Mouse (Mus musculus) heart, adult 11 months (tissue): ENCODE results near the gene Eif4e1b.

ENCODE experiments used
- DNase-seq: peaks from one replicate; pipeline ENCODE4 v3.0.0; 2022

The Eif4e1b gene

DNA sequence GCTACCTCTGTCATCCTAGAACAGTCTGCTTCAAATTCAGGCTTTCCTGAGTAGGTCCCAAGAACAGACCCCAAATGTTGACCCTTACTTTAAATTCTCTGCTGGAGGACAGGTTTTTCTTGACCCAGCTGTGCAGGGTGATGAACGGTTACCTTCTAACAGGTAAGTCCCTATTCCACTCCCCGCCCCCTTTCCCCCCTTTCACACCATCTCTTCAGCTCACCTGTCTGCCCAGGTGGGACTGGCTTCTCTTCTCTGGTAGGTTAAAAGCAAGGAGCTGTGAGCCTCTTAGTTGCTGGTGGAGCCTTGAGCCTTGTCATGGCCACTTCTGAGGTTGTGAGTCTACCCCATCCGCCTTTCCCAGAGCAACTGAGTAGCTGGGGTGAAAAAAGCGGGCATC, at the start of gene Eif4e1b:
Gene Eif4e1b (plus strand): TSS at position 301 of the 400 bp plus-strand sequence.
- DNase-seq: no peak

DNA sequence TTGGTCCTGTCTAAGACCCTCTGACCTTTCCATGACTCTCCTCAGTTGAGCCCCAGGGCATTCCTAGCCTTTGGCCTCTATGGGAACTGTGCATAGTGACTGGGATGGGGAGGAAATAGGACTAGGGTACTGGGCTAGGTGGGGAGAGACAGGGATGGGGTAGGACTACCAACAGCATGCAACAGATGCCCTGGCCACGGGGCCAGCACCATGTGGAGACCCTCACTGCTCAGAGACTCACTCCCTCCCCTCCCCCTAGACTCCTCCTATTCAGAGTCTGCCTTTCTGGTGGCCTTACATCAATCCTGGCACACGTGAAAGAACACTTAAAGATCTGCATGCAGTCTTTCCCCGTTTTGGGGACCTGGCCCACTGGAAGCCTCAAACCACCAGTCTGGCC, 46.9 kb upstream of the Eif4e1b start:
- DNase-seq: no peak

DNA sequence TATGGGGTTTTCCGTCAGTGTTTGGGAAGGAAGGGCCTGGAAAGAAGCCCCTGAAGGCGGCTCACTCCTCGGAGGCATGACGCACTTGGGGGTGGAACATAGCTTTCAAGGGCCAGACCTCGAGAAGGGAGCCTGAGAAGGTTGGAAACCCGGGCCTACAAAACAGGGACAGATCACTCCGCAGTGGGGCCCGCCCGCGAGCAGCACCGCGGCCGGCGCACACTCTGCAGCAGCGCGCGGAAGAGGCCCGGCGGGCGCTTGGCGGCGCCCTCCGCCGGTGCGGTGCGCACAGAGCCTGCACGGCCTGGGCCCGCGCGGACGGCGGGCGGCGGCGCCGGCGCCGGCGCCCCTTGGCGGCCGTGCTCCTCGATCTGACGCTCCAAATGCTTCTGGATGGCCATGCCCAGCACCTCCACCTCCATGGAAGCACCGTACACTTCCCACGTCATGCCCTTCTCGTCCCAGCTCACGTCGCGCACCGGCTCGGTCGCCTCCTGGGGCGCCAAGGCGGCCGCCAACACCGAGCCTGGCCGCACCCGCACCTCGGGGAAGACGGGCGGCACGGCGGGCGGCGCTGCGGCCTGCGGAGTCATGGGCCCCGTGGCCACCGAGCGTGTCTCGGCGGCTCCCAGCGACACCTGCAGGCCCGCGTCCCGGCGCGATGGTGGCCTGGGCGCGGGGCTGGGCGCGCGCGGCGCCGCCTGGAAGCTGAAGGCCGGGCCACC, 46.1 kb upstream of the Eif4e1b start:
- DNase-seq: peak; percentile 90

DNA sequence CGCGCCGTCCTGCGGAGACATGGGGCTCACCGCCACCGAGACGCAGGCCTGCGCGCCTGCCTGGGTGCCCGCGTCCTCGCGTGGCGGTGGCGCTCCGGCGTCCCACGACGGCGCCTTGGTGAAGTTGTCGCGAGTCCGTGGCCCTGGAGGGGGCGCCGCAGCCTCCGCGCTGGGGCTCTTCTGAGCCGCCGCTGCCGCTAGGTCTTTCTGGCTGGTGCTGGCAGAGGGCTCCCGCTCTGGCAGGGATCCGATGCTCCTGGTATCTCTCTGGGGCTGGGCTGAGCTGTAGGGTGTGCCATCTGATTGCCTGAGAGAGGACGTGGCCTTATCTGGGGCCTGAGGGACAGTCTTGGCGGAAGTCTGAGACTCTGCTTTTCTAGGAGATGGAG, 45.6 kb upstream of the Eif4e1b start:
- DNase-seq: no peak

DNA sequence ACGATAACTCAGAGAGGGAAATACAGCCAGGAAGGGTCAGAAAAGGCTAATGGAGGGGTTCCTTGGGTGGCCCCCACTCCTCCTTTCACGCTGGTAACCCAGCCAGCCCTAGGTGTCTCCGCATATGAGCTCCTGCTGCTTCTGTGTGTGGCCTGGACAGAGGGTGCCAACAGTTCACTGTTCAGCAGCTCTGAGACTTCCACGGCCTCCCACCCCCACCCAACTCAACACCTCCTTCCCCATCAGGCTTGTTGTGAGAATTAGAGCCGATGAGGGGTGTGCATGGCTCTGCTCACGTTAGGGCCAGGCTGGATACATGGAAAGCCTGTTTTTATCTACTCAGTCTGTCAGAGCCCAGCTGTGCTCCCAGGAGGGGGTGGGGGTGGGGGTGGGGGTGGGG, 37.7 kb upstream of the Eif4e1b start:
- DNase-seq: no peak

DNA sequence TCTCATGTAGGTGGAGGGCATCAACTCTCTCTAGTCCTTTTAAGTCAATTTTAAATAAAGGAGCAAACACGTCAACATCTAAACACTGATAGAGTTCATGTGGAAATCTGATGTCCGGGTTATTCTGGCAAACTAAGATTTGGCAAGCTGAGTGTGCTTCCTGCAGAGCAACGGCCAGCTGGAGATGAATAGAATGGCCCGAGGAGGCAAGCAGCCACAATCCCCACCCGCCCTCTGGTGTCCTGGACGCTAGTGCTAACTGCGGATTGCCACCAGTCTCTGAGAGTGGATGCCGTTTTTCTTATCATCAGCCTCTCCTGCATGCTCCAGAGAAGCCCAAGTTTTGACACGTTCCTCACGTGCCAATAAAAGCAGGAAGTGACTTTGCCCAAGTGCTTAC, 36.9 kb upstream of the Eif4e1b start:
- DNase-seq: no peak

DNA sequence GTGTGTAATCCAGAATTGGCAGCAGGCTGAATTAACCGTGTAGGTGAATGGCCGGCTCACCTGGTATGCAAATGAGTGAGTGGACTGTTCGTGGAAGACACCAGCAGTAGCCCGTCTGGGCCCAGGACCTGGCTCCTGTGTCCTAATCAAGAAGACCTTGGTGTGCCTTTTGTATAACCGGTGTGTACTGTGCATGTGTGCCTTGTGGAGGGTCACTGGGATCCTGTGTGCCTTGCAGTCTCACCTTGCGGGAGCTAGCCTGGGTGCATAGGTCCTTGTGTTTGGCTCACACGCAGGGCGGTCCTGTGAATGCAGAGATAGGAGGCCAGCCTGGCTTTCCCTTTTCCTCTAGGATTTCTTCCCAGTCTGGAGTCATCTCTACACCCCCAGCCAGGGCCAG, 35.6 kb upstream of the Eif4e1b start:
- no peak for DNase-seq

DNA sequence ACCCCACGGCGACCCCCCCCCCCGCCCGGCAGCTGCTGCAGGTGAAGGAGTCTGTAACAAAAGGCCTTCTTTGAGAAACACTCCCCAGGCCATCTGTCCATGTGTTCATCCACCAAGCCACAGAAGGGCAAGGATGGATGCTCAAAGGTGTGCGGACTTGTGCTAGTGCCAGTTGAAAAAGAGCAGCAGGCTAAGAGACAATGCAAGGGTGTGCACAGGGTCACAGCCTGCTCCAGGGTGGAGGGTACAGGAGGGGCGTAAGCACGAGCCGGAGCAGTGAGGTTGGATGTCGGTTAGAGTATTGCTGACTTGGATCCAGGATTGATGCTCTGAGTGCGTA, 35.1 kb upstream of the Eif4e1b start:
- no peak for DNase-seq

DNA sequence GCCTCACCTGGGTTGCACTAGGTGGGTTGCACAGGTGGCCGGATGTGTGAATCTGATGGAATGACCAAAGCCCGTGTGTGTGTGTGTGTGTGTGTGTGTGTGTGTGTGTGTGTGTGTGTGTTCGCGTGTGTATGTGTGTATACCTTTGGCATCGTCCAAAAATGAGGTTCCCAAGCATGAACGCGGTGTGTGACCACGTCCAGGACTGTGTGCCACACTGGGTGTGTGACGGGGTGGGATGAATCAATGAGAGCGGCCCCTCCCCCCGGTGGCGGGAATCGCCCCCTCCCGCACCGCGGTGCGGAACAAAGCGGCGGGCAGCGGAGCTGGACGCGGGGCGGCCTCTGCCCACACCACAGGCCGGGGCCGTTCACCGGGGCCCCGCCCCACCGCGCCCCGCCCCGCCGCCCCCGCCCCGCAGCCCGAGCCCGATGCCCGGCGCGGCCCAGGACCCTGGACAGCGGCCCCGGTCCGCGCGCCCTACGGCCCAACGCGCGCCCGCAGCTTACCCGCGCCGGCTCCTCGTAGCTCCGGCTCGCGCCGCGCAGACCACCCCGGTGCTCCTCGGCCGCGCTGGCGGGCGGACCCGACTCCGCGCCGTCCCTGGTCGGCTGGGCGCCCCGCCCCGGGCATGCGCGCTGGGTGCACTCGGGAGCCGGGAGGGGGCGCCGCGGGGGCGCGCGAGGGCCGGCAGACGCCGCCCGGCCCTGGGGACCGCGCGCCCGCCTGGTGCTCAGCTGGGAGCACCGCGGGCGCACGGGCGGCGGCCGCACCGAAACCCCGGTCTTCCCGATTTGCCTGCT, 34.5 kb upstream of the Eif4e1b start:
- DNase-seq: peak; percentile 87

DNA sequence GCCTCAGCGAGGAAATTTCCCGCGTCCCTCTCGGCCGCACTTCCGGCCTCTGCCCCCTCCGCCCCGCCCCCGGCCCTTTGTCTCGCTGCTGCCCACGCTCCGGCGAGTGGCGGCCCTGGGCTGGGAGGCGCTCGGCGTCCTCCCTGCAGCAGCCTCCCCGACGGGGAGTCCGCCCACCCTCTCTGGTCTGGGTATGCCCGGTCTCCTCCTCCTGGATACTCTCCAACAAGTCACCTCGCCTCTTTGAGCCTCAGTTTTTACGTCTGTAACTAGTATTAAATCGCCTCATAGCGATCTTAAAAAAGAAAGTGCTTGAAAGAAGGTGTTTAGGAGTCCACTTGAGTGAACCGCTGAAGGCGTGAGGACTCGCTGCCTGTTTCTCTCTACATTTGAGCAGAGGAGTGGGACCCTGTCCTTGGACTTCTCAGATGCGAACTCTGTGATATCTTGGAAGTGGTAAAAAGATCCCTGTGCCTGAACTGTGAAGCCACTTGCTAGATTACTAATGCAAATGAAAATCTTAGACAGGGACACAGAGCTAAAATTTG, 33.9 kb upstream of the Eif4e1b start, which contains the start of gene Gprin1:
Gene Gprin1 (minus strand): TSS at position 11 of the 548 bp plus-strand sequence.
- DNase-seq: no peak

DNA sequence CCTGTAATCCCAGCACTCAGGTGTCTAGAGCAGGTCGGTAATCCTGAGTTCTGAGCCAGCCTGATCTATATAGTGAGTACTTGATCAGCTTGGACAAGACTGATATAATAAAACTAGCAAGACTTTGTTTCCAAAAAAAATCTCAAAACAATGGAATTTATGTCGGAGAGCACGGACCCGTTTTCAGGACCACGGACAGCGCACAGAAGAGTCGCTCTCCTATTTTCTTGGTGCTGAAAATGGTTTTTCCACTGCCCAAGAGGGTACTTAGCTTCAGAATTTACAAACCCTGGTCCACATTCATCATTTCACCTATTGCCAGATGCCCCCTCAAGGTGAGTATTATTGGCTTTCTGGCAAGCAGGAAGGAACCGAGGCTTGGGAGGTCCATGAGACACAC, 33.1 kb upstream of the Eif4e1b start:
- no peak for DNase-seq

DNA sequence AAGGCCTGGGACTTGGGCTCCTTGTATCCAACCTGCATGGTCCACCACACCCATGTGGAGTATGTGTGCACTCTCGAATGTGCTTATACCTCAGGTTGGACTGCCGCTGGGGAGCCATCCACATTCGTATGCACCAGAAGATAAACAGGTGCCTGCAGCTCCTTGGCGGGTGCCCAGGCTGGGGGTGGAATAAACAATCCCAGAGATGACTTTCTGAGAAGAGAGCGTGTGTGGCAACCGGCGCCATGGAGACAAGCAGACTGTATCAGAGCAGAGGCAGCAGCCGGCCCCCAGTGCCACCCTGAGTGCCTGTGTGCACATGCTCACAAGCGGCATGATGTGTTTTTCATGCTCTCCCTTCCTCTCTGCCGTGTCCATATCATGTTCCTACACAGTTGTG, 31.1 kb upstream of the Eif4e1b start:
- DNase-seq: no peak

DNA sequence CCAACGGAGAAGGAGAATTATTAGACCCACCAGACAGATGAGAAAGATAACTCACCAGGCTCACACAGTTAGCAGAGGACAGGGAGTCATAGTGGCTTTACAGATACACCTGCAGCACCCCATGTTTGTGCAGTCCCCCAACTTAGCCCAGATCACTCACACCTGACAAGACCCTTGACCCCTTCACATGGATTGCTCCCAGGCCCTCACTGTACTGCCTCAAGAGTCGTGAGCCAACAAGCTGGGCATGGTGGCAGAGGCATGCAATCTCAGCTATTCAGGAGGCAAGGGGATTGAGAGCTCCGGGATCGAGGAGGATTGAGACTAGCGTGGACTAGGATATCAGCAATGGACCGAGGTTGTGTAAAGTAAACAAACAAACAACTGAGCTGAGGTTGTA, 30.1 kb upstream of the Eif4e1b start:
- no peak for DNase-seq

DNA sequence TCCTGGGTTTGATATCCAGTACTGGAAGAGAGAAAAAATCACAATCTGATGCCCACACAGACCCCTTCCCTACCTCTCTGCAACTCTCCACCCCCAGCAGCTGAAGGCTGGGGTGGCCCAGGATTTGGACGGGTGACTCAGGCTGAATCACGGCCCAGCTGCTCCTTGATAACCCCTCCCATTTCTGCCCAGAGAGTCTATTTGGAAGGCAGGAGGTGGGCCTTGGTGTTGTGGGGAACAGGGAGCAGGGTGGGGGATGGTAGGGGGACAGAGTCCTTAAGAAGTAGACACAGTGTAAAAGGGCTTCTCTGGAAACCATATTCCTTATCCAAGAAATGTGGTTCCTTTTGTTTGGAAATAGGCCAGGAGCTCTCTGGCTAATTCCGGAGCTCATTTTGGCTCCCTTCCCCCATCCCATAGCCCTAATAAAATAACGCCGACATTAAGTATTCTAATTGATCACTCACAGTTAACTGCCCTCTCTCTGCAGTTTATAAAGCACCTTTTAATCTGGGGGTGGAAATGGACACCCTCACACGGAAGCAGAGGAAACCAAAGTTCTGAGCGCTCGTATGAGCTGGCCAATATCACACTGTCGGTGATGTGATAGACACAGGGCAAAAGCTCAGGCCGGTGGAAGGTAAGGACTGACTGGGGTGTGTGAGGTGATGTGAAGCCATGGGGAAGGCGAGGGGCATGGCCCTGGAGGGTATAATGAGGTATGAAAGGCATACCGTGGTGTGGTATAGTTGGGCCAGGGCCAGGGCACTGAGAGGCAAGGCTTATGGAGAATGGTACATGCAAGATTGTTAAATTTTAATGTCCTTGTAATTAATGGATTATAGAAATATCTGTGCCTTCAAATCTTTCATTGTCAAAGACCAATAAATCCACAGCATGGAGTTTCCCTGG, 29.4 kb upstream of the Eif4e1b start:
- no peak for DNase-seq

DNA sequence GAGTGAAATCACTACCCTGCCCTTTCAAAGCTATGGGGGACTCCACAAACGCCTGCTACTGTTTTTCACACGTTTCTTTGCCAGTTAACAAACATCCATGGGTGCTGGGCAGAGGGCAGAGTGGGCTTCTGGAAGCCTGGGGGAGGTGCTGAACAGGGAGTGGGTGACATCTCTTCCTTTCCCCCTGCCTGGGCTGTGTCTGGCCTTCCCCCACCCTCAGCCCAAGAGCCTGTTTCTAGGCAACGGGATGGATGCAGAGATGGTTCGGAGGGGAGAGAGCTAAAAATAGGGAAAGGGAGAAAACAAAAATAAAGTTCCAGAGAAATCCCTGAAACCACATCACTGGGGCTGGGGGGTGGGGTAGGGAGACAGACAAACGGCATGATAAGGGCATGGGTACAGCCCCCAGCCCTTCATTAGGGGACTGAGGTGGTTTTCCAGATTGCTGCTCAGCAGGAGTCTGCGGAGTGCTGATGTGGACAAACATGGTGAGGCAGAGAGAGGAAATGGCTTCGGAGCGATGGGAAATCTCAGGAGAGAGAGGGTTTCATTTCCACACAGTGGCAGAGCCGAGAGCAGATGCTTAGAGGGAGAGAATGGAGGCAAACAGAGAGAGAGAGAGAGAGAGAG, 28.5 kb upstream of the Eif4e1b start:
- DNase-seq: no peak

DNA sequence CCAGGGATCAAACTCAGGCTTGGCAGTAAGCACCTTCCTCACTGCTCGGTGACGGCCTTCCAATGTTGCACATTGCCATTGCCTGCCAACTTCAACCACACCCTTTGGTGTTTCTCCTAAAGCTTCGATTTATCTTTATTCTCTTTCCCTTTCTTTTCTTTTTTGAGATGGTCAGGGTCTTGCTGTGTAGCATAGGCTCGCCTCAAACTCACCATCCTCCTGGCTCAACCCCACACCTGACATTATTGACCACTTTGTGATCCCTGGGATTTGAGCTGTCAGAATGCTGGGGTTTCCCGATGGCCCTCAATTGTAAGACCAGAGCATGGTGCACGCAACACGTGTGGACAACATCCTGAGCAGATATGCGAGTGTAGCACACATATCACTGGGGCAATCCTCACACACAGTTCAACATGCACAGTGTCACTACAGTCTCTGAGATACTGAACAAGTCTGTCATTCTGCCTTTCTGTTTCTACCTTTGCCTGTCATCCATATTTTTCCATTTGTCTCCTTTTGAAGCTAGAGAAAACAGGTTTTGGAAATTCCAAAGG, 27.6 kb upstream of the Eif4e1b start:
- no peak for DNase-seq

DNA sequence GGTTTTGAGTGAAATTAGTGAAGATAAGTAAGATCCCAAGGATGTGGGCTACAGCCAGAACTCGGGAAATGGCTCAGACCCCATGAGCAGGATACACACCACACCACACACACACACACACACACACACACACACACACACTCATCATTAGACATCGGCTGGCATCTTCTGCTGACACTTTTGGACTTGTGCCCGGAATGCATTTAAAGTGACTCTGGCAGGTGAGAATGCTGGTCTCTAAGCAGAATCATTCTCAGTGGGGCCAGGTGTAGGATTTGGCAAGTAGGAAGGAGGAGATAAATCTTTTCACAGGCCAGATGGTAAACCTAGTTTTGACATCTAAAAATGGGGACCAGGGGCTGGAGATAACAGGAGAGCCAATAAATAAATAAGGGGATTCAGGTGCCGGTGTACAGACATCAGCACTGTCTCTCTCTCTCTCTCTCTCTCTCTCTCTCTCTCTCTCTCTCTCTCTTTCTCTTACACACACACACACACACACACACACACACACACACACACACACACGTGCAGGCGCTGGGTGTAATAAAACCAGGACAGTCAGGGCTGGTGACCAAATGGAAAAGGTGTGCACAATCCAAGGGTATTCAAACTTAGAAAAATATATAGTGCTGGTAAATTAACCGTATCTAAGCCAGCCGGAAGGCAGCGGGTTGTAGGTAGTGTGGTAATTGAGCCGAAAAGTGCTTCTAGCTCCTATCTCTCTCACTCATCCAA, 26.5 kb upstream of the Eif4e1b start:
- DNase-seq: no peak

DNA sequence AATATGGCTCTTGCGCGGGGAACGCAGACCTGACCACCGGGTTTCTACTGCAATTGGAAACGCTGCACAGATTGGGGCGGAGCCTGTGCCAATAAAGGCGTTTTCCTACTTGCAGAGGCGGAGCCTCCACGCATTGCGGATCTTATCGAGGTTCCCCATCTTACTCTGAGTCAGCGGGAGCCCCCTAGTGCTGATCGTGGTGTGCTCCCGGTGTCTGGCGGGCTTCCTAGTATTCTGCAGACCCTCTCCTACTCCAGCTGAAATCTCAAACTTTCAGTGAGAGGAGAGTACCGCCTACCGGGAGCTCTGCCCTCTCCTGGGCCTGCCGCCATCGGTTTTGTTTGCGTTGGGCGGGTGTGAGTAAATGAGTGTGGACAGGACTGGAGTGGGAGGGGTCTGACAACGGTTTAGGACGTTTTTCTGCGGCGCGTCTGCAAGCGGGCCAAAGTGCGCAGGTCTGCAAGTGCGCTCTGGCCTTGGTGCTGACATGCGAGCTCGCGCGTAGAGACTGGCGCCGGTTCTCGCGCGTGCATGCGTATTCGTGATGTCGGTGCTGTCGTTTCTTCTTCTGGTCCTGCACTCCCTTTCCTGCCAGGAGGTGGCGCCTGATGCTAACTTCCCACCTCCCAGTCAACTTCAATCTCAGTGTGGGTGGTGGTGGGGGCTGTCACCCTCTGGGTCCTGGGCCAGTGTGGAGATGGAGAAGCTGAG, 25.6 kb upstream of the Eif4e1b start:
- DNase-seq: peak; percentile 94

DNA sequence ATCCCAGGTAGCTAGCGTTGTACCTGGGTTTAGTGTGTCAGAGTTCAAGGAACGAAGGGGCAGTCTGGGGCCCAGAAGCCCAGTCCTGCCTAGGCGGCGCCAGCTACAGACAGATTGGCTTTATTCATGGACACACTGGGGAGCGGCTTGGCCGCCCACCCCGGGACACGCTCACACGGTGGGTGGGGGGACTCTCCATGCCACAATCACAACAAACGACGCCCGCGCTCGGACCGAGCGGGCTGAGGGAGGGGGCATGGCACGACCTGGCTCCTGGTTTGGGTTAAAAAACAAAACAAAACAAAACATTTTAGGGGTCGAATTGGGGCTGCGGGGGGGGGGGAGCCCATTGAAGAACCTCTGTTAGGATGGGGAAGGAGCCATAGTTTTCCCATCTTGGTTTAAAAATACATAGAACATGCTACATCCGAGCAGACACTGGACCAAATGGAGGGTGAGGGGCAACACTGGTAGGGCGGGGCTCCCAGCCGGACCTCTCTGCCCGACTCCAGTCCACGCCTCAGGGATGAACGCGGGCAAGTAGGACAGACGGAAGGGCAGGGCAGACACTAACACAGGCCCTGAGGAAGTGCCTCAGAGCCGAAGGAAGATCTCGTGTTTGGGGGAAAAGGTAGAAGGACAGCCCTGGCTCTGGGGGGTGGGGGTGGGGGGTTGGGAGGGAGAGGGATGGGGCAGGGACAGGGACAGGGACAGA, 24.9 kb upstream of the Eif4e1b start:
- no peak for DNase-seq

DNA sequence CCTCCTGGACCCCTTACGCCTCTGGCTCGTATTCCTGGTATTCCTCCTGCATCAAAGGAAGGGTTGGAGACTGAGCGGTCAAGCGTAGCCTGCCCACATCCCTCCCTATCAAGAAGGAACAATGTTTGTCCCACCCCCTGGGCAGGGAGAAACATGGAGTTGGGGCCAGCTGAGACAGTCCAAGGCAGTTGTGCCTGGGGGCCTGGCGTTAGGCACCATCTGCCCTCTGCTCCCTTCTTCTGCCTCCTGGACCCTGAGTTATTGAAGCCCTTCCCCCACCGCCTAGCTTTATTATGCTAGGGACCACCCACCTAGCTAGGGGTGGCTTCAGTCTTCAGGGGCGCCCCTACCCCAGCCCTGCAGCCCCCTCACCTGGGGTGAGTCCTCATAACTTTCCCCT, 24.3 kb upstream of the Eif4e1b start:
- no peak for DNase-seq
